Mouse (Mus musculus): ENCODE data around the gene Tfap2a.

DNA sequence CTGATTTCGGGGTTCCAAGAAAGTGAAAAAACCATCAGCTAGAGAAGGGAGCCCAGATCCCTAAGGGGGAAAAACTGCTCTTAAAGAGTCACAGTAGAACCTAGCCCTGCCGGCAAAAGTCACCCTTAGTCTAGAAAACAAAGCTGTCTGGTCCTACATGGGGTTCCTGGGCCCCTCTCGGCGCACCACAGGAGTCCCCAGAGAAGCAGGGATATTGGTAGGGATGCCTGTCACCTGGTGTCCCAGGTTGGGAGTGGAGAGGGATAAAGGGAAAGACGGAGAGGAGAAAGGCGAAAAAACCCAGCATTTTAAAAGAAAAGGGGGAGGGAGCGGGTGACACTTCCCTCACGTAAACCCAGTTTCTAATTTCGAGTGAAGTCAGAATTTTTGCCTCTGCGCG is 6.1 kb downstream of the Tfap2a start:
- no peak for TF ChIP-seq CTCF (IDR thresholded peaks at IDR 0.05; ENCODE audit: low read depth)
- no peak for TF ChIP-seq EP300 (IDR thresholded peaks at IDR 0.05; ENCODE audit: low read depth)

Data from liver, postnatal 0 days (tissue).